Mouse (Mus musculus) 416B (cell line): ENCODE results near the gene Zbtb18.

Source experiments
- DNase-seq: peaks from one replicate; pipeline ENCODE4 v3.0.0; 2011; ENCODE audit warnings: low read depth

Gene Zbtb18

GRCm38 (mm10) chr1:177442196-177442808 is at the start of gene Zbtb18:
Gene Zbtb18, plus strand, starts transcription at chr1:177442351.
- no peak for DNase-seq

- DNase-seq = no peak
Observed at GRCm38 (mm10) chr1:177397455-177397854, 44.7 kb upstream of the Zbtb18 start.

- DNase-seq = no peak
Observed at GRCm38 (mm10) chr1:177405170-177405569, 37.0 kb upstream of the Zbtb18 start.

- DNase-seq = peak; percentile 73
Observed at GRCm38 (mm10) chr1:177408690-177409089, 33.5 kb upstream of the Zbtb18 start.

- no peak for DNase-seq
Observed at GRCm38 (mm10) chr1:177410769-177411348, 31.3 kb upstream of the Zbtb18 start.

GRCm38 (mm10) chr1:177411359-177412358 is 30.5 kb upstream of the Zbtb18 start:
- no peak for DNase-seq

GRCm38 (mm10) chr1:177419331-177419730 is 22.8 kb upstream of the Zbtb18 start:
- no peak for DNase-seq

- DNase-seq = peak; percentile 9
Observed at GRCm38 (mm10) chr1:177420126-177420525, 22.0 kb upstream of the Zbtb18 start.

GRCm38 (mm10) chr1:177427862-177428261 is 14.3 kb upstream of the Zbtb18 start:
- no peak for DNase-seq

- no peak for DNase-seq
Observed at GRCm38 (mm10) chr1:177428338-177428737, 13.8 kb upstream of the Zbtb18 start.

GRCm38 (mm10) chr1:177429067-177429466 is 13.1 kb upstream of the Zbtb18 start:
- DNase-seq = no peak

- DNase-seq = no peak
Observed at GRCm38 (mm10) chr1:177440411-177440810, 1.7 kb upstream of the Zbtb18 start.

- no peak for DNase-seq
Observed at GRCm38 (mm10) chr1:177440981-177441491, 1.1 kb upstream of the Zbtb18 start.

GRCm38 (mm10) chr1:177441492-177442195 is 507 bp upstream of the Zbtb18 start:
- peak; percentile 97 for DNase-seq

- DNase-seq = peak; percentile 49
Observed at GRCm38 (mm10) chr1:177442821-177443723, 921 bp downstream of the Zbtb18 start.

GRCm38 (mm10) chr1:177443724-177444482 is 1.8 kb downstream of the Zbtb18 start:
- peak; percentile 48 for DNase-seq

GRCm38 (mm10) chr1:177444483-177444810 is 2.3 kb downstream of the Zbtb18 start:
- DNase-seq = no peak

- no peak for DNase-seq
Observed at GRCm38 (mm10) chr1:177444941-177445340, 2.8 kb downstream of the Zbtb18 start.

- DNase-seq = peak; percentile 11
Observed at GRCm38 (mm10) chr1:177445461-177446130, 3.4 kb downstream of the Zbtb18 start.

GRCm38 (mm10) chr1:177447086-177447485 is 4.9 kb downstream of the Zbtb18 start:
- DNase-seq = no peak
